Mouse (Mus musculus) thymus, adult 2 months (tissue): ENCODE results near the gene Hcls1.

Experiments
- CTCF ChIP-seq: fragments of 200-500 bp; IDR thresholded peaks from 2 replicates; pipeline ENCODE4 v1.5.1; 2012; ENCODE audit warnings: mild to moderate bottlenecking, control low read depth, low read length, moderate library complexity, borderline replicate concordance; ENCODE audit not compliant: control insufficient read depth, poor library complexity, insufficient read depth; ENCODE audit errors: extremely low read depth
- POLR2A ChIP-seq: fragments of 200-500 bp; IDR thresholded peaks from 2 replicates; pipeline ENCODE4 v1.6.1; 2012; ENCODE audit warnings: mild to moderate bottlenecking, low read length, control low read depth, moderate library complexity; ENCODE audit not compliant: control insufficient read depth, poor library complexity, insufficient read depth; ENCODE audit errors: extremely low read depth

- TF ChIP-seq CTCF (no peak), POLR2A (no peak)
These were observed 22.9 kb upstream of the Hcls1 start for GRCm38 (mm10) chr16:36911909-36912308.
